24 mouse cellular contexts compared by ENCODE assay signal in genomic region chr1:32428410-32428809, GRCm38 (mm10).
DNase-seq lines count a peak whose midpoint lies in the region; ATAC-seq and TF ChIP-seq lines count a peak whose summit lies in the region.
"Had no signal": no experiment of that assay in that cellular context is flagged by ENCODE, and none has a peak within 500 bp of the region (broad histone marks: within the 10 kb centered on the region; RNA-seq: fewer than 3 reads in every experiment).

No protein-coding gene starts in this region.

- no peak for DNase-seq in frontal cortex, postnatal 10 days (ENCODE audit: low spot score in 2 of 2)
- peak; percentile 9 to 14 for DNase-seq in left cerebral cortex, postnatal 14 days (ENCODE audit: low spot score in 2 of 2)
- no peak for DNase-seq in left cerebral cortex, adult 8-10 months (ENCODE audit: low spot score in 2 of 2)
- DNase-seq in brain, adult 2 months (ENCODE audit: low read depth, low spot score): peak; percentile 71
- DNase-seq in brain, embryonic 14.5 days (ENCODE audit: low read depth): peak; percentile 53
- no peak for DNase-seq in heart, postnatal 14 days
- no peak for DNase-seq in T-cell, adult 2 months (ENCODE audit: low spot score)
- DNase-seq: adrenal gland, adult 2 months; adrenal gland, postnatal 36 days; B cell, adult 2 months; cerebellum, adult 9-10 months; cerebellum, postnatal 36 days; gastrocnemius, postnatal 25 days; heart, adult 11 months; heart, postnatal 36 days; kidney, adult 8-10 months; kidney, postnatal 10 days; liver, embryonic 13.5 days; lung, postnatal 10 days; thymus, postnatal 14 days had no signal

- peak; percentile 69 for ATAC-seq in frontal cortex, adult (ENCODE audit: low TSS enrichment)
- ATAC-seq: activated CD4-positive, CD25-positive, alpha-beta regulatory T cell, adult 4 months; intestine, embryonic 16.5 days; midbrain, embryonic 16.5 days had no signal

- no peak for TF ChIP-seq POLR2A in brain, embryonic 14.5 days (IDR thresholded peaks at IDR 0.05; ENCODE audit: borderline replicate concordance, extremely low read depth, insufficient read depth, insufficient read length, poor library complexity, severe bottlenecking)

- no peak for TF ChIP-seq CTCF in brain, embryonic 14.5 days (IDR thresholded peaks at IDR 0.05; ENCODE audit: borderline replicate concordance, extremely low read depth, insufficient read depth, insufficient read length)

- intact Hi-C loops in left cerebral cortex, postnatal 14 days (cut with DNase I): no loop called here
- intact Hi-C loops in heart, postnatal 14 days (cut with DNase I): no loop called here

Comparison
In these comparisons a context has a peak if more than half of its experiments do, and no peak if none do; other contexts are left out.
1. DNase-seq: peak in left cerebral cortex, postnatal 14 days (2 of 2), brain, adult 2 months (single experiment) and brain, embryonic 14.5 days (single experiment); none in frontal cortex, postnatal 10 days (0 of 2), left cerebral cortex, adult 8-10 months (0 of 2), heart, postnatal 14 days (0 of 2) and T-cell, adult 2 months (single experiment).